Mouse (Mus musculus): ENCODE measurements around the gene Olfr157. TPM values are rescaled to one million over a fixed set of nuclear protein-coding genes. Genes with fewer than 3 reads are reported as not detected.

The Olfr157 gene
- polyA plus RNA-seq (2012; ENCODE audit: low replicate concordance), result not detected in 2 replicates

GRCm38 (mm10) chr4:43840101-43840500, at the start of gene Olfr157:
Gene Olfr157, minus strand, starts transcription at chr4:43840201.

GRCm38 (mm10) chr4:43875160-43875918, 35.3 kb upstream of the Olfr157 start, which contains the start of gene Reck:
Gene Reck, plus strand, starts transcription at chr4:43875530.

GRCm38 (mm10) chr4:43851265-43851664, 11.3 kb upstream of the Olfr157 start, which contains the start of gene Olfr155:
Gene Olfr155, plus strand, starts transcription at chr4:43851565.

GRCm38 (mm10) chr4:43823845-43824337, 16.1 kb downstream of the Olfr157 start, which contains the start of gene Olfr156:
Gene Olfr156, minus strand, starts transcription at chr4:43823895.

Other genes starting within 250 kb of the Olfr157 start
- 0.08 and 0.18 TPM in 2 replicates for gene Npr2, start 208.3 kb downstream of the Olfr157 start, polyA plus RNA-seq (2012; ENCODE audit: low replicate concordance)
- gene Spag8, start 186.6 kb downstream of the Olfr157 start, polyA plus RNA-seq (2012; ENCODE audit: low replicate concordance), result not detected in 2 replicates
- 13.6 and 20.8 TPM in 2 replicates for gene Hint2, start 183.7 kb downstream of the Olfr157 start, polyA plus RNA-seq (2012; ENCODE audit: low replicate concordance)
- gene Tmem8b, start 171.2 kb downstream of the Olfr157 start, polyA plus RNA-seq (2012; ENCODE audit: low replicate concordance), result 0.60 and 1.3 TPM in 2 replicates
- gene Fam221b, start 171.1 kb downstream of the Olfr157 start, polyA plus RNA-seq (2012; ENCODE audit: low replicate concordance), result not detected in 2 replicates
- gene Olfr70, start 139.4 kb downstream of the Olfr157 start, polyA plus RNA-seq (2012; ENCODE audit: low replicate concordance), result not detected in 2 replicates
- 0.15 TPM in 1 of 2 replicates, not detected in the other for gene Olfr71, start 129.9 kb downstream of the Olfr157 start, polyA plus RNA-seq (2012; ENCODE audit: low replicate concordance)
- gene Hrct1, start 113.0 kb downstream of the Olfr157 start, polyA plus RNA-seq (2012; ENCODE audit: low replicate concordance), result 0.11 TPM in 1 of 2 replicates, not detected in the other
- 0.03 TPM in 1 of 2 replicates, not detected in the other for gene Spaar, start 110.2 kb downstream of the Olfr157 start, polyA plus RNA-seq (2012; ENCODE audit: low replicate concordance)
- gene Olfr159, start 69.2 kb downstream of the Olfr157 start, polyA plus RNA-seq (2012; ENCODE audit: low replicate concordance), result not detected in 2 replicates
- gene Olfr156, start 16.3 kb downstream of the Olfr157 start, polyA plus RNA-seq (2012; ENCODE audit: low replicate concordance), result not detected in 2 replicates
- not detected in 2 replicates for gene Olfr155, start 11.4 kb upstream of the Olfr157 start, polyA plus RNA-seq (2012; ENCODE audit: low replicate concordance)
- 0.30 TPM in 1 of 2 replicates, not detected in the other for gene Reck, start 35.3 kb upstream of the Olfr157 start, polyA plus RNA-seq (2012; ENCODE audit: low replicate concordance)
- 3.6 and 23.8 TPM in 2 replicates for gene Glipr2, start 117.2 kb upstream of the Olfr157 start, polyA plus RNA-seq (2012; ENCODE audit: low replicate concordance)
- gene Ccin, start 143.3 kb upstream of the Olfr157 start, polyA plus RNA-seq (2012; ENCODE audit: low replicate concordance), result not detected in 2 replicates
- gene Clta, start 164.3 kb upstream of the Olfr157 start, polyA plus RNA-seq (2012; ENCODE audit: low replicate concordance), result 312 and 355 TPM in 2 replicates
- gene Gne, start 244.0 kb upstream of the Olfr157 start, polyA plus RNA-seq (2012; ENCODE audit: low replicate concordance), result 55.3 and 67.1 TPM in 2 replicates

Data from leukemia stem cell, adult 10-12 weeks (primary cell).